Mouse (Mus musculus) central nervous system, embryonic 11.5 days (tissue): ENCODE measurements around the gene Pigp. TPM values are rescaled to one million over a fixed set of nuclear protein-coding genes. Genes with fewer than 3 reads are reported as not detected.

Source experiments
- polyA plus RNA-seq: library from polyadenylated mRNA; depleted of rRNA; stranded (reverse); fragments of >200 nt; gene quantifications from 2 replicates; pipeline ENCODE4 v1.2.3, GENCODE M21; 2012; rRNA removed

Pigp gene
- polyA plus RNA-seq: 33.9 and 80.1 TPM in 2 replicates

DNA sequence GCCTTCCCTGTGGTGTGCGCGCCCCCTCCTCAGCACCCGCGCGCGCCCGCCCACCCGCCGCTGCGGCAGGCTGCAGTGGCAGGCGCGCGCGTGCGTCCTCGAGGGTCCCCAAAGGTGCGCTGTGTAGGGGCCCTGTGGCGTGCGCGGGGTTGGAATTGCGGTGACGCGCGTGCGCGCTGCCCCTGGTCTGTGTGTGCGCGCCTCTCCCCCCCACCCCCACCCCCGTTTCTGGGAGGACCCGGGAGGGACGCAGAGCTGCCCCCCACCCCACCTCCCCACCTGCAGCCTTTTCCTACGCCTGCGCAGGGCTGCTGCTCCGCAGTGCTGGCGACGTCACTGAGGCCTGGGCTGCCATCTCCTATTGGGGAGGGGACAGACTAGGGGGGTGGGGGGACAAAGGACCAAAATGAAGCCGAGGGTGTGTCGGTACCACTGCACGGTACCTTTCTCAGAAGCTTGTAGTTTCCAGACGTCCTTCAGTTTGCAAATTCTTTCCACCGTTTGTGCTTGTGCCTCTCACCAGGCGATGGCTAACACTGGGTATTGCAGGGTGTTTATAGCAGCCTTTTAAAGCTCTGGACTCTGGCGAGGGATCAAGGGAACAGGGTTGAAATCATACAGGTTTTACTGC is at the start of gene Pigp:
TSS of gene Pigp (minus strand) at position 542 of the 631 bp plus-strand sequence.

DNA sequence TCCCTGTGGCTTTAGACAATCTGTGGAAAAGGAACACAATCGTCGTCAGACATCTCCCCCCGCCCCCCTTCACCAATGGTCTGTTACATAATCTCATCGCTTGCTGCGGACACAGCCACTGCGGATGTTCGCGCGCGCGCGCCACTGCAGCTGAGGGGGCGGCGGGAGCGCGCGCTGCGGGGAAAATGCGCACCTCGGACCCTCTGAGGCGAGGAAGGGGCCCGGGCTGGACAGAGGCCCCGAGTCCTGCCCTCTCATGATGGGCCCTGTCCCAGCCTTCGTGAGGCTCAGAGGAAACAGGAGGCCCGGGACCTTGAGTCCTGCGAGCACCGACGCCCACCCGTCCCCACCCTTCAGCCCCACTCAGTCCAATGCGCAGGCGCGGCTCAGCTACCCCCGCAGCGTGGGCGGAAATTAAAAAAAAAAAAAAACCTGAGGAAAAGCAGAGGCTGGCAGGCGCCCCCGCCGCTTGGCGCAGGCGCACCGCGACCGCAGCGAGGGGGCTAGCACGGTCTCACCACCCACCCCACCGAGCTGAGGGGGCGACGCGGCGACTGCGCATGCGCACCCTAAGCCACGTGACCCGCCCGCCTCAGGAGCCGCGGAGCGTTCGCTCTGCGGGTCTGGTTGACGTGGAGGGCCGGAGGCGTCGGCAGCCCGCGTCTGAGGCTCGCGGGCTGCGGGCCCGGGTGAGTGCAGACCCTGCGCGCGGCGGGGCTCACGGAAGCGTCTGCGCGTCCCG is 1.3 kb downstream of the Pigp start, which contains the start of gene Ttc3:
TSS of gene Ttc3 (plus strand) at position 446 of the 742 bp plus-strand sequence.

DNA sequence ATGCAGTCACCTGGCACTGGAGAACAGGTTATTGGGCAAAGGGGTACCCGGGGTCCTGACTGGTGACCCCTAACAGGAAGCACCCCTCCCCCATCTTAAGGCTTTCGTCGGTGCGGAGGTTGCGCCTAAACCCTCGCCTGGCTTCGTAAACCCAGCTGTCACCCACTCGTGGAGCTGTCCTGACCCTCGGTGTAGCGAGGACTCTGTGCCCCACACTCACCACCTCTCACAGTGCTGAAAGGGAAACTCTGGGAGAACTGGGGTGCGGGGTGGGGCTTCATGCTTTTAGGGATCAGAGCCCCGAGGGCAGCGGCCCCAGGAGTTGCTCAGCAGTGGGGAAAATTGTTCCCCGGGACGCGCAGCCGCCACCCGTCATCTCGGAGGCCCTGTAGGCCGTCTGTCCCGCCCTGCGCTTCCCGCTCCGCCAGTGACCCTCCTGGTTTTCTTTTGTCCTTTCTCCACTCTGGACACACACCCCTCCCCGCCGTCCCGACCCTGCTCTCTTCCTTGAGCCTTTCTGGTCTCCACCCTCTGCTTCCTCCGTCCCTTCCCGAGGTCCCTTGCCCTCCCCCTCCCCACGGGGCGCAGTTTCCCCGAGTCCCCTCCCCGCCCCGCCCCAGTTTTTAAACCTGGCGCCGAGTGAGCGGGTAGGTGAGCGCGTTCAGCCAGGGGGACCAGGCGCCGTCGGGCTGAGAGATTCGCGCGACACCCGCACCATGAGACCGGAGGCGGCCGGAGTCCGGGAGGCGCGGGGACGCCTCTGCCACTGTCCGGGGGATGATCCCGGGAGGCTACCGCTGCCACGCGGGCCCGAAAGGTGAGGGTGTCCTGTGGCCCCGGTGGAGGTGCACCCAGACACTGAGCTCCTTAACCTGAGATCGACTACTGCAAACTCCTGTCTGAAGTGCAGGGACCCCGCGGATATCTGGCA is 43.6 kb downstream of the Pigp start, which contains the start of gene Ripply3:
TSS of gene Ripply3 (plus strand) at position 640 of the 931 bp plus-strand sequence.

DNA sequence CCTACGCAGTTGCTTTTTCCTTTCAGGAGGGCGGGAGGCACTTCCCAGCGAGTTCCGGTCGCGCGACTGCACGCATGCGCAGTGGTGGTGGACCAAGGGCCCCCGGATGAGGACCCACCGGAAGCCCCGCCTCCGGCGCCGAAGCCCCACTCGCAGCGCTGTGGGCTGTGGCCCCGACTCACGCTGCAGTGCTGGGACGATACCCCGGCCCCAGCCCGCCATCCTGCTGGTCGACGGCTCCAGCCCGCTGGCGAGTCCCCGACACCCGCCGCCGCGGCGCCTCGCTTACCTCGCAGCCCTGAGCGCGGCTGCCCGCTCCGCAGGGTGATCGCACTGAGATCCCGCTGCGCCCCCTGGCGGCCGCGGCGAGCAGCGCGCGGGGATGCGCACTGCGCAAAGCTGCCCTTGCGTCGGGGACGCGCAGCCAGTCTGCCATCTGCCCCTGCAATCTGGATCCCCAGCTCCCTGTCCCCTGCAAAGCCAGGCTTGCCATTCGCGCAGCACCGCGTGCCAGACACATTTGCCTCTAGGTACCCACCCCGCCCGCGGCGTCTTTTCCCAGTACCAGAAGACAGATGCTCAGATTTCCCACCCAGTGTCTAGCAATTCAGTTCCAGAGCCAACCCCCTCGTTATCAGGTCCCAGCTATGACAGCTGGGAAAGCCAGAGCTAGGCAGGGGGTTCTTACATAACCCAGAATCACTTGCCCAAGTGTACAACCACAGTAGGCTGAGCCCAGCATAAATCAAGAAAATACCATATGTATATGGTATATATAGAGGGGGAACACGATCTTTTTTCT is 58.2 kb downstream of the Pigp start, which contains the start of gene Hlcs:
TSS of gene Hlcs (minus strand) at position 343 of the 802 bp plus-strand sequence.

Other genes starting within 250 kb of the Pigp start
- 8.2 and 8.9 TPM in 2 replicates for gene Hlcs, start 58.3 kb downstream of the Pigp start, polyA plus RNA-seq
- 3.1 and 4.0 TPM in 2 replicates for gene Ripply3, start 43.4 kb downstream of the Pigp start, polyA plus RNA-seq
- gene Ttc3, start 1.2 kb downstream of the Pigp start, polyA plus RNA-seq: 193 and 220 TPM in 2 replicates
- 43.6 and 54.1 TPM in 2 replicates for gene Vps26c, start 155.0 kb upstream of the Pigp start, polyA plus RNA-seq
- 30.3 and 45.6 TPM in 2 replicates for gene Dyrk1a, start 198.2 kb upstream of the Pigp start, polyA plus RNA-seq